Mouse (Mus musculus) right cerebral cortex, postnatal 25 days (tissue): ENCODE data around the gene Scaf4.
A peak's percentile ranks its signal among the peaks of the same experiment; 100 is the strongest.
"Not testable (repeated sequence)": the region's sequence is repeated elsewhere in the genome, so short reads cannot be mapped to it uniquely, and the experiment has no call there.

Source experiments
- DNase-seq: peaks from one replicate; pipeline ENCODE4 v3.0.0; 2022

Gene Scaf4

DNA sequence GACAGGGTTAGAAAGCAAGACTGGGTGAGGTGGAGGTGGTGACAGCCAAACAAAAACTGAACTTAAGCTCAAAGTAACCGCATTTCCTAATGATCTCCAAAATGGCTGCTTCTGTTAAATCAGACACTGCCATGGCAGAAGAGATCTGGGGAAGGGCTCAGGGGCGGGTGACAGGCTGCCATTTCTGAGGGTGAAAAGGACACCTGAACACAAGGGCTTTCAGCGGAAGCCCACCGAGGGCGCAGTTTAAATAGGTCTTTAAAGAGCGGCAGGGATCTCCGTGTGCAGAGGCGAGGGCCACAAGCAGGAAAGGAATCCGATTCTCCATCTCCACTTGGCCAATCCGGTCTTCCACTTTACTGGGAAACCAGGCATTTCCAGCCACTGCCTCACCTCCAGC, 50.6 kb downstream of the Scaf4 start:
- no peak for DNase-seq

DNA sequence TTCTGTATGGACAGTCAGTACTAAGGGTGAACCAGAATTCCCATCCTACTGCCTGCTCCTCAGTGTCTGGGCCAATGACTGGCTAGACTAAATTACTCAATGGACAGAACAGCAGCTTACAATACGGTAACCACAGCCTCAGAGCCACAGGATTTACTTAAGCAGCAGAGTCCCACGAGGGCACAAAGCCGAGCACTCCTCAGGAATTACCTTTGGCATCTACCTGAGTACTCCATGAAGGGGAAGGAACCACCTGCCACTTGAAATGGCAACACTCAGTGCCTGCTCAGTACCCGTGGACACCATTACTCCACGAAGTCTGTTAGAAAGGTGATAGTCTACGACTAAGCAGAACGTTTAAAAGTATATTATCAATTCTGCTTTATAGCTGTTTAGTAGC, 53.0 kb downstream of the Scaf4 start:
- no peak for DNase-seq

DNA sequence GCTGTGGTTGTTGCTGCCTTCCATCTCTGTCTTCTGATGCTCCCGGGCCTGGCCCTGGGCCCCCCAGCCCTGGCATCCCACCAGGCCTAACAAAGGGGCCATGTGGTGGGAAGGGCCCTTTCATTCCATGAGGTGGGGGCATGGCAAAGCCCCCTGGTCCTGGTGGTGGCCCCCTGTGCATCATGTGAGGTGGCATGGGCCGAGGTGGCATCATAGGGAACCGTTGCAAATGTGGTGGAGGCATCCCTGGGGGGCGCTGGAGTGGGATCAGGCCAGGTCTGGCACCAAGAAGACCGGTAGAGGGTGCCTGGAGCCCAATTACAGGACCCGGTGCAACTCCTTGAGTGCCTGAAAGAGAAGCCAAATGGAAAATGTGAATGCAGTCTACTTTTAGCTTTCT, 54.4 kb downstream of the Scaf4 start:
- no peak for DNase-seq

DNA sequence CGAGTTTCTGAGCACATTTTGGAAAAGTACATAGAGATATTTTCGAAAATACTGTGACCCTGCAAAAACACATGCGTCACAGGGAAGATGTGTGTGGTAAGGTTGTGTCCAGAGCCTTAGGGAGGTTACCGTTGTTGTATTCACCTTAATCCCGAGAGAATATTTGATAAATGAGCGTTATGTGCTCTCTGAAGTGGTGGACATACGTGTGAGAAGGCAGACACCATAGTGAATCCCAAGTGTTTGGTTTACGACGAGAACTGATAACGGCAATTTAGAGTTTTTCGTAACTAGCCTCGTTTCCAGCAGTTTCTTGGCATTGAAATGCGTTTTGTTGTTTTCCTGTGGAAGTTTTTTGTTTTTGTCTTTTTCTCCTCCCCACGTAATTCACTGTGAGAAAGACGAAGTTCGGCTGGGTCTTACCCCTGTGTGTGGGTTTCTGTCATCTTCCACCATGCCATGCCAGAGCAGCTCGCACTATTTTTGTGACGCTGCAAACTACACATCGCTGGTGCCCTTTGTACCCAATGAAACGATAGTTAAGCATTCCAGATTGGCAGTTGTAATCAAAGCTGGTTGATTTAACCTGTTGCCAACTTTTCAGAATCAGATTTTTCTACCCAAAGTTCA, 62.7 kb downstream of the Scaf4 start:
- DNase-seq: no peak

DNA sequence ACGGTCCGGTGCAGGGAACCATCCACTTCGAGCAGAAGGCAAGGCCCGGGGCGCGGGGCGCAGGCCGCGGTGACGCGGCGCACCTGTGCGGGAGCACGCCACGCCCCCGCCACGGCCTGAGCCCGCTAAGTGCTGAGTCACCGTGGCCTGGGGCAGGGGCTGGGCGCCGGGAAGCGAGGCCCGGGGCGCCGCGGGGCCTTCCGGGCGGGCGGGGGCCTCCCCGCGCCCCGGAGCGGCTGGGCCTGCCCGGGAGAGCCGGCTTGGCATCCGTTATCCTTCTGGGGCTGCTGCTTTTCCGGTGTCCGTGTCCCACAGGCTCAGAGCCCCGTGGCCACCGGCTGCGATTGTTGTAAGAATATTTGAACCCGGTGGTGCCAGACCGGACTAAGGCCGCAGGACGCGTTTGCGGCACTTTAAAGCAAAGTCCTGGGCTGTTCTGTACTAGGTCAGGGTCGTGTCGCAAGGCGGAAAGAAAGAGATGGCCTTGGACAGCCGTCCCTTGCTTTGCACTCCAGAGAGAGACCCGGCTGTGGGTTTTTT, 63.3 kb downstream of the Scaf4 start:
- DNase-seq: no peak

DNA sequence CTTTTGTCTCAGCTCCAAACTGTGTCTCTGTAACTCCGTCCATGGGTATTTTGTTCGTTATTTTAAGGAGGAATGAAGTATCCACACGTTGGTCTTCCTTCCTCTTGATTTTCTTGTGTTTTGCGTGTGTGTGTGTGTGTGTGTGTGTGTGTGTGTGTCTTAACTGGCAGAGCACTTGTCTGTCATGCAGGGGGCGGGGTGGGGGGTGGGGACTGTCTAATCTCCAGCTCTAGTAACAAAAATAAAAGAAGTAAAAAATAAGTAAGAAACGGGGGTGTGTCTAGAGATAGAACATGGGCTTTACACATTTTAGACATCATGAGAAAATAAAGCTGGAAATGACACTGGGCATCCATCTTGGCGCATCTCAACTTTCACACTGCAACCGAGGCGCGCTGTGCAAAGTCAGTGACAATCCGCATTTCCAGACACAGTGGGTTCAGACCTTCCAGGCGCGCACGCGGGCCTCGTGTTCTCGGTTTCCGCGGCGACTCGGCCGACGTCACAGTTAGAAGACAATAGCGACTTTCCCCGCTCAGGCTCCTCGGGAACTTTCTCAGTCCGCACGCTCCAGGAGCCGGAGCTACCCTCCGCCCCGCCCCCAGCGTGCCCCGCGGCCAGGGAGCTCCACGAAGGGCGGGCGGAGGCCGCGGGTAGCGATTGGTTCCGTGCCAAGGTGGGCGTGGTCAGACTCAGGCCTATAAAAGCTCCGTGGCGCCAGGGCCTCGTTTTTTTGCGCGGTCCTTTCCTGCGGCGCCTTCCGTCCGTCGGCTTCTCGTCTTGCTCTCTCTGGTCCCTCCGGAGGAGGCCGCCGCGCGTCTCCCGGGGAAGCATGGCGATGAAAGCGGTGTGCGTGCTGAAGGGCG, 64.0 kb downstream of the Scaf4 start, which contains the start of gene Sod1:
TSS of gene Sod1 (plus strand) at position 729 of the 866 bp plus-strand sequence.
- peak; percentile 91 for DNase-seq

DNA sequence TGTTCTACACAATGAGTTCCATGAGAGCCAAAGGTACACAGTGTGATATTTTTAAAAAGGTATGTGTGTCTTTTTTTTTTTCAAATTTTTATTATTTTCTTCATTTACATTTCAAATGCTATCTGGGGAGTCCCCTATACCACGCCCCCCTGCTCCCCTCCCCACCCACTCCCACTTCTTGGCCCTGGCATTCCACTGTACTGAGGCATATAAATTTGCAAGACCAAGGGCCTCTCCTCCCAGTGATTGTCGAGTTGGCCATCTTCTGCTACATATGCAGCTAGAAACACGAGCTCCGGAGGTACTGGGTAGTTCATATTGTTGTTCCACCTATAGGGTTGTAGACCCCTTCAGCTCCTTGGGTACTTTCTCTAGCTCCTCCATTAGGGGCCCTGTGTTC, 64.9 kb downstream of the Scaf4 start:
- not testable (repeated sequence) for DNase-seq

DNA sequence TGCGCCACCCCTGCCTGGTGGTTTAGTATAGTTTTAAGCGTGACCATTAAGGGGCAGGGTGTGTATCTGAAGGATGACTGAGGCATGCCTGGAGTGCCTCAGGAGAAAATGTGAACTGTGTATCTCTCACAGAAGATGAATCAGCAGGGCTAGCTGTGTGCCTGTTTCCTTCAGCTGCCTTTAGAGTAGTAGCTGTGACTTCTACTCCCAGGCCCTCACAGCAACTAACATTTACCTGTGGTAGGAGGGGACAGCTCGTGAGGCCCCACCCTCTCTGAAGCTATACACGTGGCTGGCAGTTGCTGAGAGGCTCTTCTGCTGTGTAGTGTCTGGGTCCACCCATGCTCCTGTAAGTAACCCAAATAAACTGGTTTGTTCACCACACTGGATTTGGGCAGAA, 66.4 kb downstream of the Scaf4 start:
- DNase-seq: no peak

DNA sequence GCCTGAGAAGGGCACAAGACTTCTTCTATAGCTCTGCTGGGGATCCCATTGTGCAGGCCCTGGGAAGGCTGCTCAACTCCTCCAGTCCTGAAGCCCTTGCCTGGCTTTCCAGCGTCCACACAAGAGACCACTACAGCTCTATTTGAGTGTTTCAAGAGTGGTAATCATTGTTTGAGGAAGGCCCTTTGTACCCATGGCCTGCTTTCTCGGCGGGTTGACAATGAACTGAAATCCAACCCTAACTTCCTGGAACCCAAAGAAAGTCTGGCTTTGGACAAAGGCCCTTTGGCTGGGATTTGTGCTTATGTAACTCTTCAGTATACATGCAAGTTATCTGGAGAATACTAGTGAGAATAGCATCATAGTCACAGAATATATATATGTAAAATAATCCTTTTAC, 66.9 kb downstream of the Scaf4 start:
- no peak for DNase-seq

DNA sequence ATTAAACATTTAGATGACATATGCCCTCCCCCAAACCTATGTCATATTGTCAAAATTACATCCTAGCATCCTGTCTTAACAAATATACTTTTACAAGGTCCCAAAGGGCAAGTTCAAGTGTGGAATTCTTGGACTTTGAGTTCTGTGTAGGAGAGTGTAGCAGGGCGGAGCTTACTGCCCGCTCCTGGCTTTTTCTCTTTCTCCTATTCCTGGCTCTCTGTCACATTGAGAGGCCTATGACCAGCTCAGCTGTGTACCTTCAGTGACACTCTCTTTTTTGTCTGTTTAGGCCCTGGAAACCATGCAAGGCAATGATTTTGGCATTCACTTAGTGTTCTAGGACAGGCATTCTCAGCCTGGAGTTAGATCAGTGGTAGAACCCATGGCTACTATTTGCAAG, 67.9 kb downstream of the Scaf4 start:
- DNase-seq: no peak

DNA sequence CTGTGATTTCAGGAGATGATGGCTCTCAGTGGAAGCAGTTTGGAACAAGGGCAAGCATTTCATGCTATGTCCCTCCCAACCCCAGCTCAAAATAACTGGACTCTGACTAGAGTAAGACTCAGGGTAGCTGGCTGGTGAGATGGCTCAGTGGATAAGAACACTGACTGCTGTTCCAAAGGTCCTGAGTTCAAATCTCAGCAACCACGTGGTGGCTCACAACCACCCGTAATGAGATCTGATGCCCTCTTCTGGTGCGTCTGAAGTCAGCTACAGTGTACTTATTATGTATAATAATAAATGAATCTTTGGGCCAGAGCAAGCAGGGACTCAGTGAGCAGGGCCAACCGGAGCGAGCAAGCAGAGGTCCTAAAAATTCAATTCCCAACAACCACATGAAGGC, 68.4 kb downstream of the Scaf4 start:
- not testable (repeated sequence) for DNase-seq

DNA sequence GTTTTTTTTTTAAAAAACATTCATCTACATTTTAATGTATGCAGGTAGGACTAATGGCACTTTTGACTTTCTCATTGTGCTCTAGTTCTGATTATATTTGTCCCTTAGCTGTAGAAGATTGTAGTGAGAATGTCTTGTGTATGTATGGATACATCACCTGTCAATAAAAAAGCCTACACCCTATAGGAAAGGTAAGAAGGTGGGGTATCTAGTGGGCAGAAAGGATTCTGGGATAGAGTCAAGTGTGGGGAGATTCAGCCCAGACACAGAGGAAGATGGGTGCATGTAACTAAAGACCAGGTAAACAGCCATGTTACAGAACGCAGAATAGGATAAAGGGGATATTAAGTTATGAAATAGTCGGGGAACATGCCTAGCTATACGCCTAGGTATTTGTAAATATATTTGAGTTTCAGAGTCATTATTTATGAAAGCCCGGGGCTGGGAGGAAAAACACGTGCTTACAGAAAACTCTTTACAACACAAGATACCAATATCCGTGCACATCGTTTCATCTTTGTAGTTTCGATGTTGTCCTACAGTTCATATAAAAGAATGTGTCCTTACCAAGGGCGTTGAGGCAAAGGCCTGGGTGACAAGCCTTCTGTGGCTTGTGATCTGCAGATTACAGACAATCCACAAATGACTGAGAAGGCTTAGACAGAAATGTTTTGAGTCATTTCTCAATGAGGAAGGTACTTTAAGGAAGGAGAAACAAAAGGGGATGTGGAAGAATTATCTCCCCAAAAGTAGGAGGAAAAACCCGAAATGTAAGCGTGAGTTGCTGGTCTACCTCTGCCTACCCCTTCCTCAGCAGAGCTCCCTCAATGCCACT, 69.4 kb downstream of the Scaf4 start:
- no peak for DNase-seq

DNA sequence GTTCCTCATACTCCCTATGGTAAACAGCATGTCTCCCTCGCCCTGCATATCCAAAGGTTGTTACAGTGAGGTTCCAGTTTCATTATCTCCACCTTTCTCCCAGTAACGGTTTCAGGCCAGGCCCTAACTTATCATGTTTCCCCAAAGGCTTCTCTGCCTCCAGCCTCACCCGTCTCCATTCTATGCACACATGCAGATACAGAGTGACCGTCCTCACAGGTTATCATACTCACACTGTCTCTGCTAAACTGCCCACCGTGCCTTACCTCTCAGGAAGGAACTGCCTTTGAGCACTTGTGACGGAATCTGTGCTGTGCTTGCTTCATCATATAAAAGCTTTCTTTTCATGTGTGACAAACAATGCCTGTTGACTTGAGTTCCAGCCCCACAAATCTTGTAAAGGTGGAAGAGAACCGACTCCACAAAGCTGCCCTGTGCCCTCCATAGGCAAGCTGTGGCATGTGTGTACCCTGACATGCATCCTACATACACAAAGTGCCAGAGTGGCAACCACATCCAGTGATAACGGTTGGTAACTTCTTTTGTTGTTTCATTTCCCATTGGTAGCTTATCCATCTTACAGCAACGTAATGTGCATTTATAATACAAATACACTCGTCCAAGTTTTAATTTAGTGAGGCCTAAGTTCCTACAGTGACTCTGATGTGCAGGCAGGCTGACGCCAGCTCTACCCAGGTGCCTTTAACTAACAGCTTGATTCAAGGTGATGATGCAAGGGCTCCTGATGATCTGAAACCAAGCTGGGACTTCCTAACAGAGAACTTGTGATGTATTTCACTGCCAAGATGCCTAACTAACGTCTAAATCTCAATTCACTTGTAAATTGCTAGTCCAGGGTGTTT, 70.6 kb downstream of the Scaf4 start:
- no peak for DNase-seq

DNA sequence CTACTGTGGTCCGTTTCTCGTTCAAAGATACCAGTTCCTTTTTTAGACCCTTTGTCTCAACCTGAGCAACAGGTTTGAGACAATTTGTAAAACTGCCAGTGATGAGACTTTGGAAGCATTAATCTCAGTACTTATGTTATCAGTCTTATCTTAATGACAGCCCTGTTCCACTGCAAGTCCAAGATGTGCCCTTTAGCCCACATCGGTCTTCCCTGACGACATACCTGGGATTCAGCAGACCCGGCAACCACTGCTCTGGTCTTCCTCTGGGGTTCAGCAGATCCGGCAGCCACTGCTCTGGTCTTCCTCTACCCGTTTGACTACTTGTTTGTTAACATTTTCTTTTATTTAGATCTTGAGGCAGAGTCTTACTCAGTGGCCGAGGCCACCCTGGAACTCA, 72.5 kb downstream of the Scaf4 start:
- no peak for DNase-seq

DNA sequence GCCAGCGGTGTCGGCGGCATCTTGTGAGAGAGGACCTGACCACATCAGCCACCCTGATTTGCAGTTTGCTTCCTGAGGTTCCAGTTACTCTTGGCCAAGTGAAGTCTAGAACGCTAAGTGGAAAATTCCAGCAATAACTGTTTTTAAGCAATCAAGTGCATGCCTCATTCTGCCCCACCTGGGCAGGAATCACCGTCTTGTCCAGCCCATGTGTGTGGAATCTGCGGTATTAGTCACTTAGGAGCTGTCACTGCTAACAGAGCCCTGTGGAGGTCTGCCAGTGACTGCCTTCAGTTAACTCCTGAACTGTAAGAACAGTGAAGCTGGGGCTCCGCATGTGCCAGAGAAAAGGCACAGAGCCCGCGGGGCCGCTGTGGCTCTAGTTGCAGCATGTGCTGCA, 73.6 kb downstream of the Scaf4 start:
- no peak for DNase-seq

DNA sequence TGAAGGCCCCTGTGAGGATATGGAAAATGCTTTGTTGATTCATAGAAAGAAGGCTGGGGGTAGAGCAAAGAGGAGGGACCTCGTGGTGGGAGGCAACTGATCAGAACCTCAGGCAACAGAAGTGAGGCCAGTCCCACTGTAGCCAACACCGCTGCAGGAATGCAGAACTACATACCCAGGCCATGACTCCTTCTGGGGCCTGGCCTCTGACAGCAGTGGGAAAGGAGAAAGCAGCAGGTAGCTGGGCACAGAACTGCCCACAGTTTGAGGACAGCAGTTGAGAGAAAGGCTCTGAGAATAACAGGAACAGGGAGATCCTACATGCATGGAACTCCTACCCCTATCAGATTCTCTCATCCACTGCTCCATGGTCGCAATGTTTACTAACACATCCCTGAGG, 75.3 kb downstream of the Scaf4 start:
- no peak for DNase-seq

DNA sequence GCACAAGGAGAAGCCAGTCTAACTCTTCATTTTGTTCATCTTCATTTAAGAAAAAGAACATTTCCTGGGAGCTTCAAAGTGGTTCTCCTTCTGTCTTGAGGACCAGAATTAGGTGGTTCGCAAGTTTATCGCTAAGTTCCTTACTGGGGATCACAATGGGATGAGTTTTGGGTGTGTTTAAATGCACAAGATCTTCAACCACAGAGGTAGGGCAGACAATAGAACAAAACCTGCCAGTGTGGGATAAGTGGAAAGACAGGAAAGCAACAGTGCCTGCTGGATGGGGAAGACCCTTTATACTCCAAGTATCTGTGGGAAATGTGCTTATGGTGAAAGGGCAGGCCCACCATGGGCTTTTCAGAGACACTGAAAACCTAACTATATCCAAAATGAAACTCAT, 79.4 kb downstream of the Scaf4 start:
- no peak for DNase-seq

DNA sequence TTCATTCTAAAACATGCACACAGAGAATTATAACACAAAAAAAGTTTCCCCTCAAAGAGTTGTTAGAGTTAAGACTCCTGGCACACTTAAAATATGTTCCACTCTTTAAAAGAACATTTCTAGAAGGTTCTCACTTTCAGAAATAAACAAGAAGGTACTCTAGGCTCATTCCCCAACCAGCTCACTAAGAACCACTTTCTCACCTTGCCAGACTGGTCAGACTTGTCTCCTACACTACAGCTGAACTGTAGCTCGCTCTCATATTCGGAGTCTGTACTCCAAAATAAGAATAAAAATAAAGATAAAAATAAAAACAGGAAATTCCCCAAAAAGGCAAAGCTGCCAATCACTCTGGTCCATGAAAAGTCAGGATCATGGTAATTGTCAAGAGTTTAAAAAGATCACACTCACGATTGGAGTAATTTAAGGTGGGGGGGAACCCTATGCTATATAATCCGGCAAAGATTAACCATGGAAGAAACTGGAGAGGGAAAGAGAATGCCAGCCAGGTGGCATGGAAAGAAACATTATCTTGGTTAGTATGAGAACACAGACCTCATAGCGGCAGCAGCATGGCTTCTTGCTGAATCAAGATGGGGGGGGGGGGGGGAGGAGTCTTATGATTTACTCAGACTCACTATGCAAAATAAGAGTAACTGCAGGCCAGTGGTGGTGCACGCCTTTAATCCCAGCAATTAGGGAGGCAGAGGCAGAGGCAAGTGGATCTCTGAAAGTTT, 80.9 kb downstream of the Scaf4 start:
- no peak for DNase-seq

DNA sequence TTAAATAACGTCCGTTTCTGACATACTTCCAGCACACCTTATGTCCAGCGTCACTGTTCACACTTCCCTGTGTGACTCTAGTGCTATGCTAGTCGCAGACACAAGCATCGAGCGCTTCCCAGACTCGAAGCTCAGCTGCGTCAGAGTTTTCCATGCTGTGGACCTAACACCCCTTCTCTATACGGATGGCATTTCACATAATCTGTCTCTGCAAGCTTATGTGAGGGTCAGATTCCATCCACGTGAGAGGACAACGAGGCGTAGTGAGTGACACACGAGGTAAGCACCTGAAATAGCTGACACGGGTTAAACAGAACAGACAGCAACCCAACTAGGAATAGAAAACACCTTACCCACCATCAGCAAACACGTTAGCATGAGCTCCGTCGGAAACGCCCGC, 82.2 kb downstream of the Scaf4 start:
- DNase-seq: no peak

DNA sequence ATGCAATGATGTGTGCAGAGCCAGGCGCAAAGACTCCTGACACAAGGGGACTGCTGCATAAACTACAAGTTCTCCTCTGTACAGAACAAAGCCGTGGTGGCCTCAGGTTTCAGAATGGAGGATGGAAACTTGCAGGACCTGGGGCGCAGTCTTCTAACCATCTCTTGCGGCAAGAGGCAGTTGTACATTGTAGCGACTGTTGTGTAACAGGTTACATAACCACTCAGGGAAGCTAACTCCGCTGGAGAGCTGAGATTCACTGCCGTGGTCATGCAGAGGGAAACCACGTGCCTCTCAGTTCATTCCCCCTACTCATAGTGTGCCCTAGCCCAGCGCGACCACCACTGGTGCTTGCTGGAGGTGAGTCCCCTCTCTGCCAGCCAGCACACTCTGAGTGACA, 85.1 kb downstream of the Scaf4 start:
- DNase-seq: no peak

DNA sequence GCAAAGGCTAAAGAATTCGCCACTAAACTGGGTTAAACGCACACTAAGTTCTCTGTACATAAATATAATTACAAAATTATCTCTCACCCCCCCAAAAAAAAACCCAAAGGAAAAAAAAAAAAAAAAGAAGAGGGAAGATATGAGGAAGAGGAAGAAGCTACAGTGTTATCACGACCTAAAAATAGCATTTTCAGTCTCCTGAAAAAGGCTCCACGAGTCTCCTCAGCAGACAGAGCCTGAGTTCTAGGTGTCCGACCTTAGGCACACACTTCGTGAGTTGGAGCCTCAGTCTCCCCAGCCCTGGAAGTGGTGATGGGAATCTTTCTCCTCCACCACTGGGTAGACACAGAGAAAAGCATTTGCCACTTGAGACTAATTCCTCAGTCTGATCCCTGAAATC, 85.7 kb downstream of the Scaf4 start:
- DNase-seq: no peak
